Mouse (Mus musculus) liver, embryonic 14.5 days (tissue): ENCODE measurements around the gene Zfp811.

ENCODE experiments used
- CTCF ChIP-seq: IDR thresholded peaks from 2 replicates; pipeline ENCODE4 v1.5.1; 2016; ENCODE audit warnings: antibody characterized with exemption, low read depth, control low read depth
- EP300 ChIP-seq: IDR thresholded peaks from 2 replicates; pipeline ENCODE4 v1.6.1; 2016; ENCODE audit warnings: antibody characterized with exemption, low read depth

DNA sequence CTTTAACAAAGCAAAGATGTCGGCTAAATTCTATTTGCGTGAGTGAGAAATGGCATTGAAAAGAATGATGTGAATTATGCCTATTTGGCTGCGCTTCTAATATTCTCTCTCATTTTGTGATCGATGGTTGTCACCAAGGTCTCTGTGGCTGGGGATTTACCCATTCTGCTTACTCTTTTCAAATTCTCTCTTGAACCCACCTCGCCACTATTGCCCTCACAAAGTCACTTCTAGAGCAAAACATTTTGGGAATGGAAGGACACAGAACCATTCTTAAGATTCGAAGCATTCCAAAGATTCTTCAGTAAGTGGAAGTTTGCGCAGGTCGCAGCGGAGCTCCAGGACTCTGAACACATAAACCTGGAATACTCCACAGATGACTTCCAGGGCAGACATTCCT is 21.2 kb downstream of the Zfp811 start:
- no peak for TF ChIP-seq CTCF
- no peak for TF ChIP-seq EP300
